Mouse (Mus musculus) hindbrain, embryonic 13.5 days (tissue): ENCODE results near the gene Rplp0. TPM values are rescaled to one million over a fixed set of nuclear protein-coding genes. Genes with fewer than 3 reads are reported as not detected.

Source experiments
- ATAC-seq: fragments of 200-750 bp; cut with Nextera tagmentation; 2 replicates; pipeline ENCODE4 v1.8.0; 2017; ENCODE audit warnings: moderate TSS enrichment; ENCODE audit not compliant: low FRiP score
- H3K27ac ChIP-seq: fragments of 300-500 bp; sonication (generic); 2 replicates; pipeline ENCODE4 v1.5.1; 2015; ENCODE audit warnings: inconsistent platforms, mild to moderate bottlenecking, moderate library complexity
- H3K27me3 ChIP-seq: fragments of 300-500 bp; sonication (generic); 2 replicates; pipeline ENCODE4 v1.6.1; 2015; ENCODE audit warnings: mild to moderate bottlenecking, inconsistent platforms
- H3K36me3 ChIP-seq: fragments of 300-500 bp; sonication (generic); 2 replicates; pipeline ENCODE4 v1.6.1; 2015; ENCODE audit warnings: mild to moderate bottlenecking, inconsistent platforms
- H3K4me1 ChIP-seq: fragments of 300-500 bp; sonication (generic); replicated peaks from 2 replicates; pipeline ENCODE4 v1.6.1; 2015; ENCODE audit warnings: inconsistent platforms
- H3K4me2 ChIP-seq: fragments of 300-500 bp; sonication (generic); 2 replicates; pipeline ENCODE4 v1.6.1; 2015; ENCODE audit warnings: inconsistent platforms, mild to moderate bottlenecking, moderate library complexity
- H3K4me3 ChIP-seq: fragments of 300-500 bp; sonication (generic); 2 replicates; pipeline ENCODE4 v1.5.1; 2015; ENCODE audit warnings: mild to moderate bottlenecking, inconsistent platforms
- H3K9ac ChIP-seq: fragments of 300-500 bp; sonication (generic); 2 replicates; pipeline ENCODE4 v1.6.1; 2015; ENCODE audit warnings: mild to moderate bottlenecking, inconsistent platforms
- H3K9me3 ChIP-seq: fragments of 300-500 bp; sonication (generic); 2 replicates; pipeline ENCODE4 v1.6.1; 2016; ENCODE audit warnings: inconsistent platforms
- WGBS: fragments of 180-500 bp; shearing (Covaris S2); methylation state at CpG from one replicate; pipeline ENCODE4 v1.1.7; 2015; 5-methylcytosine and 5-hydroxymethylcytosine counted together
- polyA plus RNA-seq: library from polyadenylated mRNA; unstranded; fragments of >200 nt; fragmentation: Nextera tagmentation; extraction: Ambion mirVana; gene quantifications from 2 replicates; pipeline ENCODE4 v1.2.1, GENCODE M21; 2015

The Rplp0 gene
- polyA plus RNA-seq, 1 experiment from 2014 or later, result 895 TPM

DNA sequence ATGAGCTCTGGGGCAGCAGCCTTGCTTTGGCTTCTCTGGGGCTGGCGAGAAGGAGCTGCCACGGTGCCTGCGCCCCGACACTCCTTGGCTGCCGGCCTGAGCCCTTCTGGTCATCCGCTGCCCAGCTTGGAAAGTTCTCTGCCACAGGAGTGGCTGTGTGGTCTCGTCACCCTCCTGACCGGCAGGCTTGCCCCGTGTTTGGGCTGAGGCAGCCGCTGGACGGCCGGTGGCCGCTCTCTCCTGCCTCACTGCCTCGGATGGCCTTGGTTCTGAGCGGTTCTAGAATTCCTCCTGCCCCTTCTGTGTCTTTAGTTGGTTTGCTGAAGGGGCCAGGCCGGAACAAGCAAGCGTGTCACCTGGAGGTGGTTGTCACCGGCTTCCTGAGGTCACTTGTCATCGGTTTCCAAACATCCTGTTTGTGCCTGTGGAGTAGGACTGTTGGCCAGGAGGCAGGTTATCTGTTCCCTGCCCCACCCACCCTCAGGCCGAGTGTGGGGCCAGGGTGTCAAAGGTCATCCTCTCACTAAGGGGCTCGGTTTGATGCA lies 38.9 kb upstream of the Rplp0 start:
- no peak overlapping the region for H3K4me3 ChIP-seq
- no peaks in the 10 kb centered on the region for H3K27me3 ChIP-seq
- no peak for ATAC-seq
- peaks cover 22% of the 10 kb centered on the region for H3K4me1 ChIP-seq
- 77% methylated on average over 21 of the region's 21 CpGs for WGBS
- no peaks in the 10 kb centered on the region for H3K9me3 ChIP-seq
- H3K4me2 ChIP-seq, result no peak overlapping the region
- H3K36me3 ChIP-seq, result peaks cover 13% of the 10 kb centered on the region
- H3K27ac ChIP-seq, result peak overlapping the region; percentile 52; the same call in 1 of the 2 replicates
- H3K9ac ChIP-seq, result no peak overlapping the region

DNA sequence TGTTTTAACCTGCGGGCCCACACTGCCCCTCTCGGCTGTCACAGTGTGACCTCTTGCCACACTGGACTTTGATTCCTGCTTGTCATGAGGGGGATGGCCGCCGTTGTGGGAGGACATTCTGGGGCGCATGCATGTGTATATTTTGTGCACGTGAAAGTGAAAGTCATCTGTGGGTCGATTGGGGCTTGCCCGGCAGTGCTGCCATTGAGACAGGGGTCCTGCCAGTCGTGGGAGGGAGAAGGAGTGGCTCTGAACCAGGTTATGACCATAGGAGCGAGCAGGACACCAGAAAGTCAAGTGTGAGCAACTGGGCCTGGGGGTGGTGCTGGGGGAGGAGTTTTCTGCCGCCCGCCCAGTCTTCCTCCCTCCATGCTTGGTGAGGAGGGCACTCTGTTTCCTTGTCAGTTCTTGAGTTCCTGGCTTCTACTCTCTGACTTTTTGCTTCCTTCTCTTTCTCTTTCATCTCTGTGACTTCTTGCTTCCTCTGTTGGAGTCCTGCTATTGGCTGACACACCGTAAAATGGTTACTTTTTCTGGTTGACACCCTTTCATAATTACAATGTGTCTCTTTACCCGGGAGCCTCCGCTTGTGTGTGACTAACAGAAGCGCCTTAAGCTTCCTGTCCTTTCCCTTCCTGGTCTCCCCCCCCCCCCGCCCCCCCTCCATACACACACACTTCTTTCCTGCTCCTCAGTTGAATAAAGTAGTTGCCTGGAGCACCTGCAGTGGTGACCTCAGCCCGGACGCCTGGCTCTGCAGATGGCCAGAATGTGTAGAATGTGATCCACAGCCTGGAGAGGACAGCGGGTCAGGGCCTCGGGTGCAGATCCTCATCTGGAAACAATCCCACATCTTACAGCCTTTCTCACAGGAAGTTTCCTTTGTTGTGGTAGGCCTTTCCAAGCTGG lies 37.5 kb upstream of the Rplp0 start:
- Histone ChIP-seq H3K4me3 (no peak overlapping the region), H3K27me3 (no peaks in the 10 kb centered on the region), H3K27ac (peak overlapping the region; percentile 8; the same call in 1 of the 2 replicates), H3K4me2 (no peak overlapping the region), H3K9ac (no peak overlapping the region), H3K36me3 (peaks cover 6% of the 10 kb centered on the region), H3K9me3 (no peaks in the 10 kb centered on the region), H3K4me1 (peaks cover 23% of the 10 kb centered on the region)
- ATAC-seq, result no peak
- WGBS, result 68% methylated on average over 21 of the region's 21 CpGs

DNA sequence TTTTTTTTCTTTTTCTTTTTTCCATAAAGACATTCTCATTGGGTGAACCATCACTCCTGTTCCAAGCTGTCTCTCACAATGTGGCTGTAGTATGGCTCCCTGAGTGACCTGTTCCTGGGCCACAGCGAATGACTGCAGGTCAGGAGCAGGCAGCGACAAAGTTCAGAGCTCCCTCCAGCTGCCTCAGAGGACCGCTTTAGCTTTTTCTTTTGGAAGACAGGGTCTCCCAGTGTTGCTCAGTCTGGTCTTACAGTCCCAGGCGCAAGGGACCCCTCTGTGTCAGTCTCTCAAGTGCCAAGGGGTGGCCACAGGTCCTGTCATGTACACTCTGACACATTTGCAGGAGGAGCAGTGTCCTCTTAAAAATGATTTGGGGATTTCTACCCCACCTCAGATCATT lies 36.7 kb upstream of the Rplp0 start:
- no peaks in the 10 kb centered on the region for H3K27me3 ChIP-seq
- peak overlapping the region; percentile 62; the same call in 1 of the 2 replicates for H3K27ac ChIP-seq

DNA sequence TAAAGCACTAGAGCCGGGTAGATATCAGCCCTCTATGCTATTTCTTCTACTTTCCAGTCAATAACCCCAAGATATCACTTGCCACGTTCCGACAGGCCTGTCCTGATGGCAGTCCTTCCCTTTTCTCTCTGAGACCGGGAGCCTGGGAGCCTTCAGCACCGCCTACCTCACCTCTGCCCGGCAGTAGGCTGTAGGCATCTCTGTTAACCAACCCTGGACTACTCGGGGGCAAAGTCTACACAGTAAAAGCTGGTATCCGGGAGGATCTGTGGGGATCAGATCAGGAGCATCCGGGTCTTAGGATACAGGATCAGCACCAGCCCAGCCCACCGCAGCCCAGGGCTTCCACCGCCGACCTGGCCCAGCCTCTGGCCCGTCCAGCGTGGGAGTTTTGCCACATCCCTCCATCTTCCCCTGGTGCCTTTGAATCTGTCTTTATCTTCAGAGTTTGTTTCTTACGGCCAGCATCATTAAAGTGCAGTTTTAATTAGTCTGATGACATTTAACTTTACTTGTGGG lies 36.2 kb upstream of the Rplp0 start:
- Histone ChIP-seq H3K27ac (peak overlapping the region; percentile 62; the same call in 1 of the 2 replicates), H3K4me2 (no peak overlapping the region), H3K4me1 (peaks cover 23% of the 10 kb centered on the region), H3K9ac (peak overlapping the region; percentile 35; the same call in 1 of the 2 replicates), H3K36me3 (peaks cover 3% of the 10 kb centered on the region; the same call in 1 of the 2 replicates), H3K27me3 (no peaks in the 10 kb centered on the region), H3K9me3 (no peaks in the 10 kb centered on the region), H3K4me3 (no peak overlapping the region)
- 74% methylated on average over 15 of the region's 15 CpGs for WGBS
- no peak for ATAC-seq

More for the DNA sequence above, 36.7 kb upstream of the Rplp0 start:
- H3K9ac ChIP-seq, result peak overlapping the region; percentile 35; the same call in 1 of the 2 replicates
- H3K4me2 ChIP-seq, result no peak overlapping the region
- no peaks in the 10 kb centered on the region for H3K9me3 ChIP-seq
- no peak for ATAC-seq
- peaks cover 4% of the 10 kb centered on the region for H3K36me3 ChIP-seq
- peaks cover 23% of the 10 kb centered on the region for H3K4me1 ChIP-seq
- no peak overlapping the region for H3K4me3 ChIP-seq
- WGBS, result 86% methylated on average over 4 of the region's 4 CpGs

DNA sequence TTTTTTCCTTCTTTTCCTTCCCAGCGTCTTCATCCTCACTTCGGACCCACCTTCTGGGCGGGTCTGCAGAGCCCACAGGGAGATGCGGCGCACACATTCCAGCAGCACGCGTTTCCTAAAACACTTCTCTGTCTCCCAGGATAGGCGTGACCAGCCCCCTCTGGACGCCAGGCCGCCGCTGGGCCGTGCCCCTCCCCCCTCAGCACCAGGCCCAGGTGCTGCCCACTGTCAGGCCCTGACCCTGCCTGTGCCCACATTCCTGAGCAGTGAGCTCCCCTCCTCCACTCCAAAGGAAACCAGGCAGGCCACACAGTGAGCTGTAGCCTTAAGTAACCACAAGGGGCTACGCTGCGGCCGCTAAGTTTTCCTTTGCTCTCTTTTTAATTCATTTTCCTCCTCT lies 35.3 kb upstream of the Rplp0 start:
- Histone ChIP-seq H3K9ac (peak overlapping the region; percentile 43), H3K4me1 (peaks cover 26% of the 10 kb centered on the region), H3K27me3 (no peaks in the 10 kb centered on the region), H3K4me3 (no peak overlapping the region), H3K36me3 (peaks cover 3% of the 10 kb centered on the region; the same call in 1 of the 2 replicates), H3K4me2 (peak overlapping the region; percentile 17; the same call in 1 of the 2 replicates), H3K27ac (0 out of 2 replicates have a peak overlapping the region, but pooled peaks have one; percentile 30), H3K9me3 (no peaks in the 10 kb centered on the region)
- ATAC-seq, result no peak
- WGBS, result 7% methylated on average over 15 of the region's 15 CpGs

DNA sequence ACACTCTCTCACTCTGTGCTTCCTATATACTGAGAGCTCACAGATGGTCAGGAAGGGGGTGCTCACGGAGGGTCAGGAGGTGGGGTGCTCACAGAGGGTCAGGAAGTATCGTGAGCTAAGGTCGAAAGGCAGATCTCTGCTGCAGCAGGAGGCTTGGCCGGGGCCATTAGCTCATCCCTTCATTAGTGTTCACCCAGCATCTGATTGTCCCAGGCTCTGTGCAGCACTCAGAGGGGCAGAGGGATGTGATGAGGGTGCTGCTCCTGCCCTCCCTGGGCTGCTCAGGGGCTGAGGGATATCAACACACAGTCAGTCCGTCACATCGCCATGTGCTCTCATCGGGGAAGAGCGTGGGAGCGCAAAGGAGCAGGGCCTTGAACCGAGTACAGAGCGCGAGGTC lies 34.8 kb upstream of the Rplp0 start:
- no peaks in the 10 kb centered on the region for H3K9me3 ChIP-seq
- ATAC-seq, result no peak
- peaks cover 29% of the 10 kb centered on the region for H3K4me1 ChIP-seq
- no peak overlapping the region for H3K4me2 ChIP-seq
- 0 out of 2 replicates have a peak overlapping the region, but pooled peaks have one; percentile 30 for H3K27ac ChIP-seq
- H3K9ac ChIP-seq, result peak overlapping the region; percentile 43
- H3K27me3 ChIP-seq, result no peaks in the 10 kb centered on the region
- WGBS, result 53% methylated on average over 12 of the region's 12 CpGs
- no peak overlapping the region for H3K4me3 ChIP-seq
- H3K36me3 ChIP-seq, result peaks cover 3% of the 10 kb centered on the region; the same call in 1 of the 2 replicates

DNA sequence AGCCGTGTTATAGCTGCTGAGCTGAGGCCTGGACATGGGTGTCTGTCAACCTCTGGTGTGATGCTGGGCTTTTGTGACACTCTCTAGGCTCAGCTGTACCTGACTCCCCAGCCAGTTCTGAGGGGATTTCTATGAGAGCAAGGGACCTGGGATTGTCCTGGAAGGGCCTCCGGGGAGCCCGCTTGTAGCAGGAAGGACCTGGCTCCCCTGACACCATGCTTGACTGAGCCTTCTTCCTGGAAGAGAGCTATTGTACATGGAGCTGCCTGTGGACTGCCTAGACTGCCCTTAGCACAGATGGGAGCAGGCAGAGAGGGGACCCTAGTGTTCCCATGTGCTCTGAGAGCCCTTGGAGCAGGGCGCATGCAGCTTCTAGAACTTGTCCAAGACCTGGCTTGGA lies 33.9 kb upstream of the Rplp0 start:
- ATAC-seq, result no peak
- H3K4me3 ChIP-seq, result no peak overlapping the region
- H3K36me3 ChIP-seq, result peaks cover 3% of the 10 kb centered on the region; the same call in 1 of the 2 replicates
- H3K4me2 ChIP-seq, result no peak overlapping the region
- H3K9ac ChIP-seq, result peak overlapping the region; percentile 43; the same call in 1 of the 2 replicates
- no peaks in the 10 kb centered on the region for H3K27me3 ChIP-seq
- no peaks in the 10 kb centered on the region for H3K9me3 ChIP-seq
- H3K4me1 ChIP-seq, result peaks cover 35% of the 10 kb centered on the region
- 86% methylated on average over 4 of the region's 4 CpGs for WGBS
- no peak overlapping the region; the same call in 1 of the 2 replicates for H3K27ac ChIP-seq

DNA sequence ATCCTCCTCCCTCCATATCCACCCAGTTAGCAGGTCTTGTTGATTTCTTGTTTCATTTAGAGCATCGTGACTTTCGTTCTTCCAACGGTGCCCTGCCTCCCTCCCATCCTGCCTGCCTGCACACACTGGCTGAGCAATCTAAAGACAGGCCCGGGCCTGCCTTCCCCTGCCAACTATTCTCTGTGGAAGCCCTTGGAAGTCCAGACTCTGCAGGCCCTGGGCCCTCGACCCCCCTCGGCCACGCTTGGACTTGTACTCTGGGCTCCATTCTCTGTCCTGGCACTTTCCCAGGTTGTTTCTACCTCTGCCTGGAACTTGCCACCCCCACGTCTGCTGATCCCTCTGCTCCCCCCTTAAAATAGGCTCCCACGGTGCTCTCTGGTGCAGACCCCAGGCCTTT lies 33.3 kb upstream of the Rplp0 start:
- H3K4me1 ChIP-seq, result peaks cover 40% of the 10 kb centered on the region
- 0 out of 2 replicates have a peak, but pooled peaks cover under 1% of the 10 kb centered on the region for H3K36me3 ChIP-seq
- H3K9me3 ChIP-seq, result no peaks in the 10 kb centered on the region
- 90% methylated on average over 9 of the region's 9 CpGs for WGBS
- H3K27ac ChIP-seq, result no peak overlapping the region
- H3K4me3 ChIP-seq, result no peak overlapping the region
- no peak overlapping the region for H3K4me2 ChIP-seq
- ATAC-seq, result no peak
- H3K27me3 ChIP-seq, result no peaks in the 10 kb centered on the region
- H3K9ac ChIP-seq, result peak overlapping the region; percentile 43; the same call in 1 of the 2 replicates

DNA sequence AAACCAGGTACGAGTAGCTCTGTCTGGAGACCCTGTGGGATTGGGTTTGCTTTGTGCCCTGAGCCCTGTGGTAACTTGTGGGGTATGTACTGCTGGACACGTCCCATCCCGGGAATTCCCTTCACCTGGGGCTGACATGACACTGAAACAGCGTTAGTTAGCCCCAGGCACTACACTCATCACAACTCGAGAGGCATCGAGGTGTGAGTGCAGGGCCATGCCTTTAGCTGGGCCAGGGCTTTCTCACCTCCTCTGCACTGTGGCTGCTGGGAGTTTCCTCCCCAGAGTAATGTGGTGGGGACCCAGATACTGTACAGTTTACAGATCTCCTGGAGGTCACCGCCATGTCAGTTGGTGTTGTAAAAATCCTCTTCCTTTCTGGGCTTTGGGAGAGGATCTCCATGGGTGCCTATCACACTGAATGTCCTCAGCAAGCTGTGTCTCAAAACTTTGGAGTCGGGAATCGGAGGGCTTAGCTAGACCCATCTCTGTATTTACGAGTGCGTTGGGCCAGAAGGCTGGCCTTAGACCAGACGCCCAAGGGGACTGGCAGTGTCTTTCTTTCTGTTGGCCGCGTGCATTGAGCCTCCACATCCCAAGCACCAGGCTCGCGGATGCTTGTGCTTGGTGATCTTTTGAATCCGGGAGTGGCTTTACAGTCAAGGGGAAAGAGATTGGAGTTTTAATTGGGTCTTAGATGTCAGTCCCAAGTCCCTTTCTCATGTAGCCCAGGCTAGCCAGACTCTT lies 32.6 kb upstream of the Rplp0 start:
- no peak overlapping the region for H3K4me2 ChIP-seq
- H3K36me3 ChIP-seq, result no peaks in the 10 kb centered on the region
- no peak for ATAC-seq
- H3K27ac ChIP-seq, result no peak overlapping the region
- WGBS, result 89% methylated on average over 17 of the region's 17 CpGs
- no peaks in the 10 kb centered on the region for H3K9me3 ChIP-seq
- no peak overlapping the region for H3K4me3 ChIP-seq
- H3K9ac ChIP-seq, result no peak overlapping the region
- no peaks in the 10 kb centered on the region for H3K27me3 ChIP-seq
- H3K4me1 ChIP-seq, result peaks cover 47% of the 10 kb centered on the region

DNA sequence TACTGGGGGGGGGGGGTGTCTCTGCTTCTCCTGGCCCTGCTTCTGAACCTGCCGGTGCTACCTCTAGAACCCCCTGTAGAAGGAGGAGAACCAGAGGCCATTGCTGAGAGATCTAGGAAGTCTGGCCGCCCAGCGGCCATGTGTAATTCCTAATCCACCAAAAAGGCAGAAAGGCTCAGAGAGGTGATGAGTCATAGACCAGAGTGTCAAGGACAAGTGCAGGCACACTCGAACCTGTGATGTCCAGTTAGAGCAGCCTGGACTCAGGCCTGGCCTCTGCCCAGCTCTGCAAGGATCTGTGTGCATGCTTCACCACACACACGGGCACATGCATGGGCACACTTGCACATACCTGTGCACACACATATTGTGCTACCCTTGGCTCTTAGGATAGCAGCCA lies 31.1 kb upstream of the Rplp0 start:
- peaks cover 60% of the 10 kb centered on the region for H3K4me1 ChIP-seq
- no peak overlapping the region for H3K27ac ChIP-seq
- no peaks in the 10 kb centered on the region for H3K9me3 ChIP-seq
- no peaks in the 10 kb centered on the region for H3K36me3 ChIP-seq
- H3K4me2 ChIP-seq, result no peak overlapping the region
- no peak overlapping the region for H3K4me3 ChIP-seq
- 88% methylated on average over 5 of the region's 5 CpGs for WGBS
- ATAC-seq, result no peak
- no peaks in the 10 kb centered on the region for H3K27me3 ChIP-seq
- H3K9ac ChIP-seq, result no peak overlapping the region

DNA sequence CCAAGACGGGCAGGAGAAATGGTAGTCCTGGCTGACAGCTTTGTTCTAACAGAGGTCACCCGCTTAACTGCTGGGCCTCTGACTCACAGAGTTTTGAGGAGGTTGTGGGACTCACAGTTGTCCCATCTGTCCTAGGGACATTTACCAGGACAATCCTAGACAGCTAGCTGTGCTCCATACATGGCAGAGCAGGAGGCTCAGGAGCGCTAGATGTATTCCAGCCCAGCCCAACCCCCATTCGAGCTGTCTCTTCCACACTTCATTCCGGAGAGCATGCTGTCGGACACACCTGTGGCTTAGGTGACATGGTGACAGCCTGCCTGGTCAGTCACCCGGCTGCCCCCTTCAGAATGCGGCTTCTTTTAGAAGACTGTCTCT lies 29.9 kb upstream of the Rplp0 start:
- Histone ChIP-seq H3K4me3 (no peak overlapping the region), H3K9ac (0 out of 2 replicates have a peak overlapping the region, but pooled peaks have one; percentile 15), H3K9me3 (no peaks in the 10 kb centered on the region), H3K27ac (peak overlapping the region; percentile 46; the same call in 1 of the 2 replicates), H3K27me3 (no peaks in the 10 kb centered on the region), H3K4me2 (no peak overlapping the region), H3K36me3 (no peaks in the 10 kb centered on the region), H3K4me1 (peaks cover 62% of the 10 kb centered on the region)
- no peak for ATAC-seq
- WGBS, result 82% methylated on average over 8 of the region's 8 CpGs
